Mouse (Mus musculus) induced T-regulatory cell, adult 2 months (primary cell): ENCODE measurements around the gene Pou3f1.
A peak's percentile ranks its signal among the peaks of the same experiment; 100 is the strongest.

Source experiments
- DNase-seq: peaks from one replicate; pipeline ENCODE4 v3.0.0-alpha.2; 2012; ENCODE audit warnings: low read depth

The Pou3f1 gene

DNA sequence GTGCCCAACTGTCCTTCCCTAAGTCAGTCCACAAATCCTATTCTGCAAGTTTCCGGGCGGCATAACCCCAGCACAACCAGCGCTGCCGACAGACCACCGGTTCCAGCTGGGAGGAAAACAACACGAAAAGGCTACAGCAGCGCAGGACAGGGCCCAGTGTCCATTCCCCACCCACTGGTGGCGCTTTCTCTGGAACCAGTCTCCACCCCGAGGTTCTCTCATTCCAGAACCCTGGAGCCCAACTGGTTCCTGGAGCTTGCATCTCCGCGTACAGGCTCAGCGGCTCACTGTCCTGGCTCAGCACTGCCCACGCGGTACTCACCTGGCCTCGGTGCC is at the start of gene Pou3f1:
Gene Pou3f1 (plus strand): TSS at position 290 of the 336 bp plus-strand sequence.
- no peak for DNase-seq

DNA sequence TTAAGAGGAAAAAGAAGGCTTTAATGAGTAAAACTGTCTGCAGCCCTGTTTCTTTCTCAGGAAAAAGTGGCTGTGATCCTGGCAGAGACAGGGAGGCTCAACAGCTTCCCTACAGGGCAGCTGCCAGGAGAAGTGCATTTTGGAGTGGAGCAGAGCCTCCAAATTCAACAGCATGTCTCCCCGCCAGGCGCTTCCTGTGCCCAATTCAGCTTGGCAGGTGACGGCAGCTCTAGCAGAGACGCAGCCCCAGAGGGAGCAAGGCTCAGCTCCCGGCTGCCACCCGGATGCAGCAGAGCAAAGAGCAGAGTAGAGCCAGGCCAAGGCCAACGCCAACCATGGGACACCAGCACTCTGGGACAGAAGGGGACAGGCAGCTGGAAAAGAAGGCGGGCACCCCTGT is 49.4 kb upstream of the Pou3f1 start:
- DNase-seq = no peak

DNA sequence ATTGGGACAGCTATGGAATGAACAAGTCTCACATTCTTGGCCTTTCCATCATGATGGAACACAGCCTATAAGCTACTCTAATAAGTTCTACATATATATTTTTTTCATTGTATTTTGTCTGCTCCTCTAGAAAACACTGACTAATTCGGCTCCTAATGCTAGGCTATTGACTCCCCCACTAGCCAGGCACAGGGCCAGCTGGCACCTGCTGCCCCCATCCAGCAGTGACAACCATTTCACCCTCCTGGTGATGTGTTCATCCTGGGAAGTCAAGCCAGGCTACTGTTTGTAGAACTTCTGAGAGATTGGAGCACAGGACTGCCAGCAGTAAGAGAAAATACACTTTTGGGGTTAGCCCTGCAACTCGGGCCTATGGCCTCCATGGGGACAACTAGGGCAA is 46.5 kb upstream of the Pou3f1 start:
- DNase-seq = no peak

- no peak for DNase-seq
These were observed 45.9 kb upstream of the Pou3f1 start, which contains the start of gene 3100002H09Rik for GRCm38 (mm10) chr4:124610703-124611102. 3100002H09Rik (minus strand) TSS chr4:124610803.

DNA sequence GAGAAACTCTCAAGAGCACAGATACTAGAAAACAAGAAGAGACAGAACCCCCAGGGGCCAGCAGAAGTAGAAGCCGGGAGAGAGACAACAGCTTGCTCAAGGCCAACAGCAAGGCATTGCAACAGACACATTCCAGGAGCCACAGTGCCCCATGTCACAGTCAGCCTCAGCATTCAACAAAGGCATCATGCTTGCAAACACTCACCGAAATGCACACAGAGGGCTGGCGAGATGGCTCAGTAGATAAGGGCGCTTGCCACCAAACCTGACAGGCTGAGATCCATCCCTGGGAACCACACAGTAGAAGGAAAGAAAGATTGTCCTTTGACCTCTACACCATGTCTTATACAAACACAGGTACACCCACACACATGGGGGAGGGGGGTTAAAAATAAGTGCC is 44.8 kb upstream of the Pou3f1 start:
- DNase-seq = no peak

GRCm38 (mm10) chr4:124614189-124614588 is 42.4 kb upstream of the Pou3f1 start:
- DNase-seq = no peak

DNA sequence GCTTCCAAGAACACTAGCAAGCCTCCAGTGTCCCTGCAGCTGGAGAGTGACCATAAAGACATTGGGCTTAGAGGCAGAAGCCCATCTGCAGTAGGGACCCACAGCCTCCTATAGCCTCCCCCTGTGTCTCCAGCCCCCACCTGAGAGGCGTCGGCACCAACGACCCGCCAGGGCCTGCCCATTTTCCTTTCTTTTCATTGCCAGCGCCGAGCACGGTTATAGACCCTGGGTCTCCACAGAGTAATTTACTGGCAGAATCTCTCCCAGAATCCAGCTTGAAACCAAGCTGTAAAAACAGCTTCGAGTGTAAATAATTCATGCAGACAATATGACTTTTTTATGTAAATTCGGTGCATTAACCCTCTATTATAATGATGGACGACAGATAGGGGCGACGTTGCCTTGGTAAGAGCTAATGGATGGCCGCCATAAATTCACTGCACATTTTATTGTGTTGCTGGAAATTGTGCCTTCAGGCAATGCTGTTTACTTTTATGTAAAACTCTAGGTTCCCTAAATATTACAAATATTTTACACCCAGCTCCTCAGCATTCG is 41.1 kb upstream of the Pou3f1 start:
- DNase-seq = no peak

- DNase-seq = no peak
These were observed 40.6 kb upstream of the Pou3f1 start for GRCm38 (mm10) chr4:124615986-124616385.

- DNase-seq = no peak
These were observed 40.0 kb upstream of the Pou3f1 start for GRCm38 (mm10) chr4:124616636-124617035.

DNA sequence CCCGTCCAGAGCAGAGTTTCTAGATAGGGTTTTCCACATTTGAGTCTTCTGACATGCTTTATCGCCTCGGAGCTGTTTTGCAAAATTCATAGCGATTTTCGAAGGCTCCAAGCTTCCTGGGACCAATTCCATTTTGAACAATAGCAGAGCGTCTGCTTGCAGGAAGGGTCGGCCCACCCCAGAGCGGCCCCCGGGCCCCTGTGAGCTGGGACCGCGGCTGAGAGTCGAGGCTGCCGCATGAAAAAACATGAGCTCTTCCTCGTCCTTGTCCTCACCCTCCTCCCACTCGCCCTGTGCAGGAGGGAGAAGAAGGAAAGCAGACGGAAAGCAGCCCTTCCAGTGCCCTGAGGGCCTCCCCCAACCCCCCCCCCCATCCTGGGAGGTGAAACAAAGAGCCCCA is 38.0 kb upstream of the Pou3f1 start:
- DNase-seq = no peak

DNA sequence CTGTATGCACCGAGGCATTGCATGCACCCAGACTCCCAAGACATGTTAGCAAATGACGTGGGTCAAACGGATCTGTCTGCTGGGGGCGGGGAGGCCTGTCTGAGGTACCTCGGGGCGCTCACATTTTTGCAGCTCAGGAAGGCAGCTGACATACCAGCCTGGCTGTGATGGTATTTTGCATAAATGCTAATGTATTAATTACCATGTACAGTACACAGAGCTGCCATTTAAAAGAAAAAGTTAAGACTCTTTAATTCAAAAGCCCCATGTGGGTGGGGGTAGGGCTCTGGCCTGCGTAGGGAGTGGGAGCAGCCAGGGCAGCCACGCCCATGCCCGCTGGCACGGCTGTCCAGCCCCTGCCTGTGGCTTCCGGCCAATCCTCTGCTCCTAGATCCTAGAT is 35.2 kb upstream of the Pou3f1 start:
- DNase-seq = no peak

- no peak for DNase-seq
These were observed 34.0 kb upstream of the Pou3f1 start for GRCm38 (mm10) chr4:124622566-124622965.

DNA sequence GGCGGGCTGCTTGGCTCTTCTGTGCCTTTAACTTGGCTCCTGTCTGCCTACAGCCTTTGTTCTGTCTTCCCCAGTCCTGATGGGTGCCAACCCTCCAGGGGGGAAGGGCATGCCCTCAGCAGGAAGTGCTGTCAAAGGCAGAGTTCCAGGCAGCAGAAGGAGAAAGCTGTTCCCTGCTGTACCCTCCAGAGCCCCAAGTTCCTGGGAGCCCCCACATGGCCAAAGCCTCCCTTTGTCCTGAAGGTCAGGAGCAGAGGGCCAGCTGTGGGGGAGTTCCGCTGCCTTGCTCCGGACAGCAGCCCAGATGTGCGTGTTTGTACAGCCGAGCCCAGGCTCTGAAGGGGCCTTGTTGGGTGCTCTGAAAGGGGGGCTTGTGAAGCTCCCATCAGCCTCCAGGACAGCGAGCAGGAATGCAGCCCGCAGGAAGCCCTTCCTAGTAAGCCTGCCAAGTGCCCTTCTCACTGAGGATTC is 32.5 kb upstream of the Pou3f1 start:
- DNase-seq = no peak

- no peak for DNase-seq
These were observed 29.8 kb upstream of the Pou3f1 start for GRCm38 (mm10) chr4:124626836-124627235.

- no peak for DNase-seq
These were observed 25.2 kb upstream of the Pou3f1 start for GRCm38 (mm10) chr4:124631456-124631855.

DNA sequence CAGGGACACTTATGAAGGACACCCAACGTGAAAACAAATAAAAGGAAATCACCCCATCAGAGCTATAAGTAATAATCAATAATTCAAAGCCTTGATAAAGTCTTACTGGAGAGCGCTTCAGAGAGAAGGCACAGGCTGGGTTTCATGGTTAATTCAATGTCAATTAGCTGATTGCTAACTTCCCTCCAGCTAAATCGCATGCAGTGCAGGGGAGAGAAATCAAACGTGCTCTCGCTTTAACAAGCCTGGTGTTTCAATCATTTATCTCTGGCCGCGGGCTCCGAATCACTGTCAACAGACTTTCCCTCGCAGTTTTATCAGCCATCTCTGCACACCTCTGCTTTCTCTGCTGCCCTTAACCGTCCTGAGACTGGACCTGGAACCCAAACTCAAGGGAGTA is 23.8 kb upstream of the Pou3f1 start:
- DNase-seq = no peak

- no peak for DNase-seq
These were observed 23.3 kb upstream of the Pou3f1 start for GRCm38 (mm10) chr4:124633281-124633680.

DNA sequence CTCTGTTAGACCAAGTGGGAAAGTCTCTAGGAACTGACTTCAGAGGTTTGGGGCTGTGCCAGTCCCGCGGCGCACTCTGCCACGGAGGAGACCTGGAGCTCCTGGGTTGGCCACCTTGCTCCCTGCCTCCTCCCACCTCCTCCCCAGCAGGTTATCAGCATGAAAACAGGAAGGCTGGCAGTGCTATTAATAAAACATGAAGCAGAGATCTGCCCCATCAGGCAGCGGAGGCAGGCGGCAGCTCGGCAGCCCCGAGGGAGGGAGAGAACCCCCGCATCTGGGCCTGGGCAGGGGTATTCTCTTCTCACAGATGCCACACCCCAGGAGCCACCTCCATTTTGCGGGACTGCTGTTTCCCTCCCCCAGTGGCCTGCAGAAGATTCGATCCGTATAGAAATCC is 16.9 kb upstream of the Pou3f1 start:
- DNase-seq = no peak

DNA sequence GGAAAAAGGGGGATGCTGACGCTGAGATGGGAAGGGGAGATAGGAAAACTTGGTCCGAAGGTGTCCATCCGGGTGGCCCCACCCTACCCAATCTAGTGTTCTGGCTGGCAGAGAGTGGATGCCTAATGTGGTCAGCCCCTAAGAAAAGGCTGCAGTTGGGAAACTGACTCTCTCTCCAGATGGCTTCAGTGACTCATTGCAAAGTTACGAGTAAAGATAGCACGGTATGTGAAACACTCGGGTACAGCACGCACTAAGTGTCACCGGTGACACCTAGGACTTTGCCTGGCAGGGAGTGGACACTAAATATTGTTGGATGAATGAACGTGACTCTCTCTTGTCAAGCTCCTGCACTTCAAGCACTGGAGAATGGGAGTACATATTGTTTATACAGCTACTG is 12.7 kb upstream of the Pou3f1 start:
- no peak for DNase-seq

- no peak for DNase-seq
These were observed 11.6 kb upstream of the Pou3f1 start for GRCm38 (mm10) chr4:124644974-124645433.

DNA sequence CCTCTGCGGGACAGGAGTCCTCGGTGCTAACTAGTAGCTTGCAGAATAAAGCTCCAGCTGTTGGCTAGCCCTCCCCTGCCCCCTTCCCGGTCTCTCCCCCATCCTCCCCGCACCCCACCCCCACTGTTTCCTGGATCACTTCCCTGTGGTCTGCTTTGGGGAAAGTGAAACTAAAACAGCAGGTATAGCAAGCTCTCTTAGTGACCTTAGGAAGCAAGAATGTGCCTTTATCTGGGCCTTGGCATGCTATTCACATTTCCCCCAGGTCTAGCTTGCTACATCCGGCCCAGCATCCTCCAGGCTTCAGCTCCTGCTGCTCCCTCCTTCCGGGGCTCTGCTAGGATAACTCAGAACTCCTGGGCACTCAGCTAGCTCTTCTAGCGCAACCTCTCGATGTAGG is 10.0 kb upstream of the Pou3f1 start:
- peak; percentile 32 for DNase-seq

GRCm38 (mm10) chr4:124647909-124648308 is 8.7 kb upstream of the Pou3f1 start:
- DNase-seq = no peak

DNA sequence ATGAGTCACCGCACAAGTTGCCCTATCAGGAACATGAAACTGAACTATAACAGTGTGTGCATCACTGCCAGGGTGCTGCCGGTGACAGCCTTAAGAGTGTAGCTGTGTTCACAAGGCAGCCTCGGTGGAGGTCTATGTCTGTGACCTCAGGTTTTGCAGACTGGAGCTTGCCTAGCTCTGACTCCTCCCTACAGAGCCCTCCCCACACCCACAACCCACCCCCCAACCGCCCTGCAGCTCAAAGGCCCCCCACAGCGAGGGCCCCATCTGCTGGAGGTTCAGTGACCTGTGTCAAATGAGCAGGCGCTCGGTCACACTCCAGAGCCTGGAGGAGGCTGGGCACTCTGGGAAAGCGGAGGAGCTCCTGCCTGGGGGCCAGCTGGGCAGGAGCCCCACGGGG is 3.7 kb upstream of the Pou3f1 start:
- no peak for DNase-seq

DNA sequence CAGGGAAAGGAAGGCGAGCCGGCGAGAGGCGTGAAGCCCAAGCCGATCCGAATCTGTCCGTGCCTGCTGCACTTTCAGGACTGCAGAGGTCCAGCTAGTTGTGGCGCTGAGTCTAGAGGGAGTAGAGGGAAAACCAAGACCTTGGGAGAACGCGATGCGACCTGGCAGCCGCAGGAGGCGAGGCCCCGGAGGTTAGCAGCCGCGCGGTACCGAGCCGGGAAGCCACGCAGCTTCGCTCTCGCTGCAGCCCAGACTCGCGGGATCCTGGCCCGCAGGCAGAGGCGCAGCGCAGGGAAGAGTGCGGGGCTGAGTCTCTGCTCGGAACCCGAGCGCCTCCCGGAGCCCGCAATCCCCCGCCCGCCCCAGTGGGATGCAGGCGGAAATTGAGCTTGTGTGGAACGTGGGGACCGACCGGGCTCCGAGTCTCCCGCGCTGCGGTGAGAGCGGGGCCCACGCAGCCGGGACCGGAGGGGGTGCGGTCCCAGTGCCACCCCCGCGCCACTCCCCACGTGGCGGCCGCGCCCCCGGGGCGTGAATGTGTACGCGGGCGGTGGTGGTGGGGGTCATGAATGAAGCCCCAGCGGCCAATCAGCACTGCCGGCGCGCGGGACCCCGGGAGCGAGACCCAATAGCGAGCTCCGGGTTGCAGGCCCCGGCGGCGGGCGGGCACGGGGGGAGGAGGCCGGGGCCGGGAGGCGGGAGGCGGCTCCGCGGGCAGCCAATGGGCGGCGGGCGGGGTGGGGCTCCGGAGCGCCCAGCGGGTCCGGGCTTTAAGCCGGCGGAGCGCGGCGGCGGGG is 445 bp downstream of the Pou3f1 start:
- DNase-seq = peak; percentile 72
